9 mouse cellular contexts compared by ENCODE assay signal in the genomic region with DNA sequence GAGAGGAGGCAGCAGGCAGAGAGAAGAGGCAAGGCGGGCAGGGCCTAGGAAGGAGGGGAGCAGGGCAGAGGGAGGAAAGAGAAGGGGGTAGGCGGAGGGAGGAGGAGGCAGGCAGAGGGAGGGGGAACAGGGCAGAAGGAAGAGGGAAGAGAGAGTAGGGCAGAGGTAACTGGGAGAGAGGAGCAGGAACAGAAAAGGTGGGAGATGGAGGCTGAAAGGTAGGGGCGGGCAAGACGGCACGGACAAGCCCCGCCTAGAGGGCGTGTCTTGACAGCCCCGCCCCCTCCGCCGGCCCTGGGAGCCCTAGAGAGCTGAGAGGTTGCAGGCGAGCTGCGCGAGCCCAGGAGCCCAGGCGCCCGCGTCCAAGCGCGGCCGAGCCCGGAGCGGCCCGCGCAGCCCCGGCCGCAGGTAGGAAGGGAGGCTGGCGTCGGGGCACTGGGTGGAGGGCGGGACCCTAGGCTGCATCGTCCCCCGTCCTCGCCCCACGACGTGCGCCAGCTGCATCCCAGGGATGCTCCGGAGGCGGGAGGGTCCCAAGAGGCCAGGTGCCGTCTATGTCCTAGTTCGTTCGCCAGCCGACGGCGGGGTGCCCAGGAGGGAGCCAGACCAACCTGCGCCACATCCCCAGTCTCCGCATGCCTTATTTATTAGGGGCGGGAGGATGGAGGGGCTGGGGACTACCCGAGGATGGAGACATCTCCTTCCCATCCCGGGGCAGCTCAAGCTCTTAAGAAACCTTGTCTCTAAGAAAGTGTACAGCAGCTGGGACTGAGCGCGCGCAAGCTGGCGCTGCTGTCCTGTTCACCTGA. TPM values are rescaled to one million over a fixed set of nuclear protein-coding genes. Genes with fewer than 3 reads are reported as not detected.
A peak's percentile ranks its signal among the peaks of the same experiment; 100 is the strongest.
DNase-seq lines count a peak whose midpoint lies in the region; ATAC-seq and TF ChIP-seq lines count a peak whose summit lies in the region.
"Had no signal": no experiment of that assay in that cellular context is flagged by ENCODE, and none has a peak within 500 bp of the region (broad histone marks: within the 10 kb centered on the region; RNA-seq: fewer than 3 reads in every experiment).

A gene (plus strand): TSS at position 167 of the 809 bp plus-strand sequence.

- H3K27ac ChIP-seq in embryonic facial prominence, embryonic 13.5 days = no peak within 1 kb of the TSS
- peak within 1 kb of the TSS; percentile 84 for H3K27ac ChIP-seq in hindbrain, embryonic 14.5 days
- H3K27ac ChIP-seq in lung, postnatal 0 days (ENCODE audit: low read length) = no peak within 1 kb of the TSS

- H3K36me3 ChIP-seq in embryonic facial prominence, embryonic 13.5 days = no peaks in the 10 kb centered on the region
- H3K36me3 ChIP-seq in hindbrain, embryonic 14.5 days (replicated peaks; ENCODE audit: control insufficient read depth, insufficient read depth) = no peaks in the 10 kb centered on the region
- H3K36me3 ChIP-seq in lung, postnatal 0 days (ENCODE audit: insufficient read depth, low read length) = no peaks in the 10 kb centered on the region

- H3K9ac ChIP-seq in embryonic facial prominence, embryonic 13.5 days = no peak within 1 kb of the TSS
- H3K9ac ChIP-seq in hindbrain, embryonic 14.5 days = peak within 1 kb of the TSS; percentile 92
- H3K9ac ChIP-seq in lung, postnatal 0 days (replicated peaks; ENCODE audit: low read depth) = no peak within 1 kb of the TSS

- no peak for TF ChIP-seq CTCF in lung, postnatal 0 days (IDR thresholded peaks at IDR 0.05)

- peak; percentile 74 for ATAC-seq in embryonic facial prominence, embryonic 13.5 days (ENCODE audit: insufficient number of reproducible peaks, insufficient read depth, low FRiP score, low TSS enrichment, low read depth)
- ATAC-seq in hindbrain, embryonic 14.5 days (ENCODE audit: low FRiP score) = peak; percentile 93
- peak; percentile 95 for ATAC-seq in lung, postnatal 0 days
- no peak for ATAC-seq in megakaryocyte, adult 5-6 weeks (ENCODE audit: poor library complexity, severe bottlenecking)

- peak within 1 kb of the TSS; percentile 29 for H3K4me3 ChIP-seq in embryonic facial prominence, embryonic 13.5 days
- peak within 1 kb of the TSS; percentile 82 for H3K4me3 ChIP-seq in hindbrain, embryonic 14.5 days (replicated peaks; ENCODE audit: low read length)
- no peak within 1 kb of the TSS for H3K4me3 ChIP-seq in lung, postnatal 0 days (ENCODE audit: low read depth, low read length)

- H3K4me1 ChIP-seq in embryonic facial prominence, embryonic 13.5 days = peaks cover 7% of the 10 kb centered on the region; the same call in 1 of the 2 replicates
- H3K4me1 ChIP-seq in hindbrain, embryonic 14.5 days (replicated peaks; ENCODE audit: control insufficient read depth, insufficient read depth, low read length) = peaks cover 48% of the 10 kb centered on the region
- H3K4me1 ChIP-seq in lung, postnatal 0 days (ENCODE audit: insufficient read depth, low read depth, low read length) = no peaks in the 10 kb centered on the region

- peak; percentile 5 for DNase-seq in thymus, postnatal 0 days (ENCODE audit: low spot score)
- no peak for DNase-seq in thymus, adult 18-20 months
- DNase-seq in hindbrain, embryonic 14.5 days (ENCODE audit: low spot score) = peak; percentile 76
- peak; percentile 72 to 77 for DNase-seq in layer of hippocampus, postnatal 36 days
- DNase-seq in lung, postnatal 0 days (ENCODE audit: low spot score) = peak; percentile 69
- peak; percentile 92 for DNase-seq in retina, postnatal 1 day

- peak within 1 kb of the TSS; percentile 53 for H3K4me2 ChIP-seq in embryonic facial prominence, embryonic 13.5 days
- H3K4me2 ChIP-seq in hindbrain, embryonic 14.5 days (replicated peaks) = peak within 1 kb of the TSS; percentile 55
- no peak within 1 kb of the TSS for H3K4me2 ChIP-seq in lung, postnatal 0 days (replicated peaks; ENCODE audit: low read depth, low read length)

- peaks cover 79% of the 10 kb centered on the region for H3K27me3 ChIP-seq in embryonic facial prominence, embryonic 13.5 days
- H3K27me3 ChIP-seq in hindbrain, embryonic 14.5 days (ENCODE audit: control insufficient read depth, insufficient read depth, low read length) = 0 out of 2 replicates have a peak, but pooled peaks cover 7% of the 10 kb centered on the region
- peaks cover 40% of the 10 kb centered on the region for H3K27me3 ChIP-seq in lung, postnatal 0 days (replicated peaks; ENCODE audit: insufficient read depth, low read length)

- TF ChIP-seq EP300 in lung, postnatal 0 days (IDR thresholded peaks at IDR 0.05) = no peak

- WGBS in embryonic facial prominence, embryonic 13.5 days = 1% methylated on average over 51 of the region's 51 CpGs
- under 1% methylated on average over 49 of the region's 51 CpGs for WGBS in hindbrain, embryonic 14.5 days
- under 1% methylated on average over 32 of the region's 51 CpGs for WGBS in lung, postnatal 0 days

- no peaks in the 10 kb centered on the region for H3K9me3 ChIP-seq in embryonic facial prominence, embryonic 13.5 days
- no peaks in the 10 kb centered on the region for H3K9me3 ChIP-seq in hindbrain, embryonic 14.5 days (ENCODE audit: control insufficient read depth, low read length)
- no peaks in the 10 kb centered on the region for H3K9me3 ChIP-seq in lung, postnatal 0 days (ENCODE audit: low read length)

RNA-seq across cellular contexts. Expression of the gene that starts here (rescaled TPM):
- 0.08 and 0.10 TPM in 2 replicates for polyA plus RNA-seq in thymus, postnatal 0 days (2015; fragmentation: Nextera tagmentation; extraction: Ambion mirVana)
- 0.59 and 0.93 TPM in 2 replicates for polyA plus RNA-seq in embryonic facial prominence, embryonic 13.5 days (2015; fragmentation: Nextera tagmentation; extraction: Ambion mirVana)
- 135 and 154 TPM in 2 replicates for polyA plus RNA-seq in hindbrain, embryonic 14.5 days (2014; fragmentation: Nextera tagmentation; extraction: Ambion mirVana)
- 100 to 1,000 TPM; 279 to 280 TPM for total RNA-seq in layer of hippocampus, postnatal 36 days (2021)
- polyA plus RNA-seq in lung, postnatal 0 days (2015; fragmentation: Nextera tagmentation; extraction: Ambion mirVana) = not detected in 2 replicates
- not detected in 2 replicates for total RNA-seq in megakaryocyte, adult 5-6 weeks (2015)
- total RNA-seq in megakaryocyte, adult 5-6 weeks (2017) = not detected in 2 replicates
- total RNA-seq: neutrophil, adult 5-6 weeks had no signal

Comparison
In these comparisons a context has a peak if more than half of its experiments do, and no peak if none do; other contexts are left out.
1. RNA of the gene that starts here (total RNA-seq): 279 to 280 TPM in layer of hippocampus, postnatal 36 days; not detected in megakaryocyte, adult 5-6 weeks; every median in the first group is over 100 times any median in the second.
2. RNA of the gene that starts here (polyA plus RNA-seq): 135 to 154 TPM in hindbrain, embryonic 14.5 days; 0.59 to 0.93 TPM in embryonic facial prominence, embryonic 13.5 days, not detected in lung, postnatal 0 days and 0.08 to 0.10 TPM in thymus, postnatal 0 days; every median in the first group is over 10 times any median in the second.
3. Peak in DNase-seq in thymus, postnatal 0 days; RNA of the gene not detected or under 1 TPM.
4. Peak in ATAC-seq, H3K4me3 ChIP-seq and H3K4me2 ChIP-seq in embryonic facial prominence, embryonic 13.5 days; RNA of the gene not detected or under 1 TPM.
5. Peak in DNase-seq and ATAC-seq in lung, postnatal 0 days; RNA of the gene not detected or under 1 TPM.
6. DNase-seq: peak in hindbrain, embryonic 14.5 days (single experiment), layer of hippocampus, postnatal 36 days (2 of 2) and retina, postnatal 1 day (single experiment); none in thymus, adult 18-20 months (0 of 2).